Mouse (Mus musculus): ENCODE measurements around the gene Homer2. TPM values are rescaled to one million over a fixed set of nuclear protein-coding genes. Genes with fewer than 3 reads are reported as not detected.

The Homer2 gene
- total and polyA plus RNA-seq, 3 experiments = 0.08 TPM; not detected in 2

- H3K27me3 ChIP-seq (replicated peaks) = peaks cover 1% of the 10 kb centered on the region
- no peak overlapping the region for H3K27ac ChIP-seq (ENCODE audit: insufficient read depth, low read depth)
- dilution Hi-C loops (cut with MboI; ENCODE audit: extremely low pct_ligation_motif_present, extremely low pct_unique_long_range_greater_than_20kb, low sequenced_read_pairs) (no loop called here), in situ Hi-C loops (cut with MboI; ENCODE audit: low pct_ligation_motif_present, low pct_unique_long_range_greater_than_20kb, low sequenced_read_pairs) (no loop called here)
- H3K4me1 ChIP-seq (ENCODE audit: control insufficient read depth in 1 of 2, insufficient read depth in 2 of 2) = no peaks in the 10 kb centered on the region
- no peaks in the 10 kb centered on the region for H3K9me3 ChIP-seq (replicated peaks; ENCODE audit: low read length)
- no peak overlapping the region for H3K4me3 ChIP-seq (replicated peaks in 1 of 3; ENCODE audit: low read depth in 2 of 3, low read length in 2 of 3, poor library complexity in 1 of 3)
- DNase-seq (ENCODE audit: extremely low read depth) = no peak
- H3K4me2 ChIP-seq (ENCODE audit: insufficient read depth, low read depth, poor library complexity, severe bottlenecking) = no peak overlapping the region
- TF ChIP-seq POLR2AphosphoS2 (IDR thresholded peaks at IDR 0.05; ENCODE audit: low read depth, low read length) (no peak), KAT2A (IDR thresholded peaks at IDR 0.05; ENCODE audit: insufficient replicate concordance, low read length) (no peak), RAD21 (IDR thresholded peaks at IDR 0.05; ENCODE audit: low read depth, low read length) (no peak), MXI1 (IDR thresholded peaks at IDR 0.05; ENCODE audit: low read depth, low read length) (no peak), ZC3H11A (IDR thresholded peaks at IDR 0.05; ENCODE audit: low read depth, low read length) (no peak)
- no peak overlapping the region for H3K9ac ChIP-seq (ENCODE audit: insufficient read depth, low read depth)
- H3K79me2 ChIP-seq (replicated peaks; ENCODE audit: control insufficient read depth, extremely low read depth, insufficient read depth, poor library complexity, severe bottlenecking) = no peaks in the 10 kb centered on the region
- H3K36me3 ChIP-seq (replicated peaks in 1 of 2; ENCODE audit: control insufficient read depth in 1 of 2, insufficient read depth in 1 of 2, low read length in 1 of 2) = no peaks in the 10 kb centered on the region
Observed at GRCm38 (mm10) chr7:81561211-81561610, 146.1 kb downstream of the Homer2 start.

GRCm38 (mm10) chr7:81560101-81561049 is 147.0 kb downstream of the Homer2 start:
- no peaks in the 10 kb centered on the region for H3K36me3 ChIP-seq (replicated peaks in 1 of 2; ENCODE audit: control insufficient read depth in 1 of 2, insufficient read depth in 1 of 2, low read length in 1 of 2)
- H3K4me1 ChIP-seq (ENCODE audit: control insufficient read depth in 1 of 2, insufficient read depth in 2 of 2) = no peaks in the 10 kb centered on the region
- no peak overlapping the region for H3K9ac ChIP-seq (ENCODE audit: insufficient read depth, low read depth)
- no peaks in the 10 kb centered on the region for H3K79me2 ChIP-seq (replicated peaks; ENCODE audit: control insufficient read depth, extremely low read depth, insufficient read depth, poor library complexity, severe bottlenecking)
- H3K9me3 ChIP-seq (replicated peaks; ENCODE audit: low read length) = no peaks in the 10 kb centered on the region
- H3K4me2 ChIP-seq (ENCODE audit: insufficient read depth, low read depth, poor library complexity, severe bottlenecking) = no peak overlapping the region
- dilution Hi-C loops (cut with MboI; ENCODE audit: extremely low pct_ligation_motif_present, extremely low pct_unique_long_range_greater_than_20kb, low sequenced_read_pairs) = no loop called here
- H3K27me3 ChIP-seq (replicated peaks) = peaks cover 1% of the 10 kb centered on the region
- H3K27ac ChIP-seq (ENCODE audit: insufficient read depth, low read depth) = no peak overlapping the region
- TF ChIP-seq SIN3A (IDR thresholded peaks at IDR 0.05; ENCODE audit: low read length) (no peak), IRF4 (IDR thresholded peaks at IDR 0.05; ENCODE audit: low read depth, low read length) (no peak), RAD21 (IDR thresholded peaks at IDR 0.05; ENCODE audit: low read depth, low read length) (no peak), ZNF384 (IDR thresholded peaks at IDR 0.05; ENCODE audit: low read depth, low read length) (no peak), ZMIZ1 (IDR thresholded peaks at IDR 0.05; ENCODE audit: low read depth, low read length) (no peak), CHD1 (IDR thresholded peaks at IDR 0.05; ENCODE audit: low read depth, low read length) (no peak), MAZ (IDR thresholded peaks at IDR 0.05; ENCODE audit: low read depth, low read length) (no peak), MEF2A (IDR thresholded peaks at IDR 0.05; ENCODE audit: borderline replicate concordance, low read depth, low read length) (no peak), ETS1 (conservative IDR thresholded peaks at IDR 0.05; ENCODE audit: low read depth, low read length) (no peak), MAFK (IDR thresholded peaks at IDR 0.05; ENCODE audit: insufficient replicate concordance, low read length) (no peak), ZKSCAN1 (IDR thresholded peaks at IDR 0.05; ENCODE audit: borderline replicate concordance, low read depth, low read length) (no peak), ELF1 (IDR thresholded peaks at IDR 0.05; ENCODE audit: low read depth, low read length) (no peak), MXI1 (IDR thresholded peaks at IDR 0.05; ENCODE audit: low read depth, low read length) (no peak), RCOR1 (conservative IDR thresholded peaks at IDR 0.05; ENCODE audit: low read depth, low read length) (no peak)
- no peak overlapping the region for H3K4me3 ChIP-seq (replicated peaks in 1 of 3; ENCODE audit: low read depth in 2 of 3, low read length in 2 of 3, poor library complexity in 1 of 3)
- no peak for DNase-seq (ENCODE audit: extremely low read depth)
- in situ Hi-C loops (cut with MboI; ENCODE audit: low pct_ligation_motif_present, low pct_unique_long_range_greater_than_20kb, low sequenced_read_pairs) = no loop called here
